Mouse (Mus musculus) adrenal gland, adult 2 months (tissue): Measurements from ENCODE around the gene Strn4. TPM values are rescaled to one million over a fixed set of nuclear protein-coding genes. Genes with fewer than 3 reads are reported as not detected.

Experiments used
- DNase-seq: peaks from one replicate; pipeline ENCODE4 v3.0.0; 2021
- long read RNA-seq: library from polyadenylated mRNA; stranded (forward); transcript quantifications from one replicate; pipeline ENCODE4 v2.0.0, GENCODE M21; 2021
- polyA plus RNA-seq: library from polyadenylated mRNA; depleted of rRNA; stranded (reverse); fragments of >200 nt; gene quantifications from 2 replicates; pipeline ENCODE4 v1.2.3, GENCODE M21; 2012; rRNA removed
- total RNA-seq, 2 experiments: library from RNA; stranded (reverse); gene quantifications; 2 replicates each; pipeline ENCODE4 v1.2.3; 2021

Gene Strn4
- total RNA-seq (10 to 100 TPM; 58.9 to 64.1 TPM), polyA plus RNA-seq (121 and 138 TPM in 2 replicates)
- long read RNA-seq, transcript Strn4-201 (18 exons, 3,535 nt) = minor isoform, 15 of 85 reads
- long read RNA-seq, transcript Strn4-202 (18 exons, 3,082 nt) = major isoform, 58 of 85 reads
- long read RNA-seq, partial matches to known transcripts = 8 of 85 reads
- long read RNA-seq, other reads (novel, unspliced or antisense) = 4 of 85 reads

DNA sequence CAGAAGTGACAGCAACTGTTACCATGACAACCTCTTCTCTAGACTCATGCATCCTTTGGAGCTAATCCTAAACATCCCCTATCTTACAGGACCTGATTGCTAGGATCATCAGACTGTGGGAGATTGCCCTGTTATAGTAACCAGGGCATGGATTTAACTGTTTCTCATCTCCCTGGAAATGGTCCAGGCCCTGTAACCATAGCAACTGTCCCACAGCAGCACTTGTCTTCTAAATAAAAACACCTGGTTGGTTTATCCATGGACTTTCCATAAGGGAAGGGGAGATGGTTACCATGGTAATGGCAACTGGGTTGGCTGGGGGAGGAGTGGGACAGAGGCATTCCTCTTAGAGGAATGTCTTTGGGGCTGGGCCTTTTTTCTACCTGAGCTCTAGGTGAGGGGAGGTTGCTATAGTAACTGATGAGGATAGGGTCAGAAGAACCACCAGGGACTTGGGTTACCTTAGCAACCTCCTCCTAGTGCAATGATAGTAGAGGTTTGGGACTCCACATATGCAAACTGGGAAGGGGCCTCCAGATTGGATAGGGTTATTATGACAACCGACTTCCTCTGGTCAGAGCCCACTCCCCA is at the start of gene Strn4:
TSS of gene Strn4 (plus strand) at position 539 of the 591 bp plus-strand sequence.
- no peak for DNase-seq

DNA sequence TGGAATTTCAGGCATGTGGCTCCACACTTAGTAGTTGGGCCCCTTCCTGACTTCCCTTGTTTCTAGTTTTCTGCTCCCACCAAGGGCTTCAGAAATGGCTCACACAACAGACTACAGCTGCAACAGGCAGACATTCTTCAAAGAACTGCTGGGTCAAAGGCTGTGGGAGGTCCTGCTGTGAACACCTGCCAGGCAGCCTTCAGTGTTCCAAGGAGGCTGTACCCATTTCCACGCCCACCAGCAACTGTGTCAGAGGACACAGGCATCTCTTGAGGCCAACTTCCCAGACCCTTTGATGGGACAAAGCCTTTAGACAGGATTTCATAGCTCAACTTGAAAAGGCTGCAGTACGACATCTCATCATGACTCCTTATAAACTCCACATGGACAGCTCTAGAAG is 49.2 kb upstream of the Strn4 start:
- peak; percentile 38 for DNase-seq

DNA sequence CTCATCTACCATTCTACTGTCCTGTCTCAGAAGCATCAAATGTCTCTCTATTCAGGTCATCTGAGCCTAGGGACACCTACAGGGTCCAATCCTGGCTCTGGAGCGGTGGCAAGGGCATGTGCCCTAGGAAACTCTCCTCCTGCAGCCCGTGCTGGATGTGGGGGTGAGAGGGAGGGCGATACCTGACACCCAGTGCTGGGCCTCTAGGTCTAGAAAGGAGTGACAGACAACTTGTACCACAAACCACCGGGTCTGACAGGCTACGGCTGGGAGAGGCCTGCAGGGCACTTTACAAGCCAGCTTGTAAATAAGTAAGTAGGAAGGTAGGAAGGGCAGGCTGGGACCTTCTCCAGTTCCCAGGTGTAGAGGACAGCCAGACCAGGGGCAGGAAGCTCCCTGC is 39.8 kb upstream of the Strn4 start:
- DNase-seq = no peak

DNA sequence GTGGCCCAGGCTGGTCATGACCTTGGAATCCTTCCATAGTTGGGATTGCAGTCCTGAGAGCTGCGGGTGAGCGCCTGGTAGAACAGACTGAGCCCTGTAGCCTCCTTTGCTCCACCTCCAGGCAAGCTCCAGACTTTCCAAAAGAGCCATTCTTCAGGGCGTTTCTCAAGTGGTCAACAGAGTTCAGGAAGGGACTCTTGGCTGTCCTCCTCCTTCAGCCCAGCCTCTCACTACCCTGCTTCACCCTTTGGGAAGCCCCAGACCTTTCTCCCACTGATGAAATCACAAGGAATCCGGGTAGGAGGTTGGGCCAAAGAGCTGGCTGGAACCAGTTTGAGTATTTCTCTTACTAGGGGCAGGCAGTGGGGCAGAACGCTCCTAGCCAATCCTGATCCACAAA is 35.6 kb upstream of the Strn4 start:
- peak; percentile 62 for DNase-seq

DNA sequence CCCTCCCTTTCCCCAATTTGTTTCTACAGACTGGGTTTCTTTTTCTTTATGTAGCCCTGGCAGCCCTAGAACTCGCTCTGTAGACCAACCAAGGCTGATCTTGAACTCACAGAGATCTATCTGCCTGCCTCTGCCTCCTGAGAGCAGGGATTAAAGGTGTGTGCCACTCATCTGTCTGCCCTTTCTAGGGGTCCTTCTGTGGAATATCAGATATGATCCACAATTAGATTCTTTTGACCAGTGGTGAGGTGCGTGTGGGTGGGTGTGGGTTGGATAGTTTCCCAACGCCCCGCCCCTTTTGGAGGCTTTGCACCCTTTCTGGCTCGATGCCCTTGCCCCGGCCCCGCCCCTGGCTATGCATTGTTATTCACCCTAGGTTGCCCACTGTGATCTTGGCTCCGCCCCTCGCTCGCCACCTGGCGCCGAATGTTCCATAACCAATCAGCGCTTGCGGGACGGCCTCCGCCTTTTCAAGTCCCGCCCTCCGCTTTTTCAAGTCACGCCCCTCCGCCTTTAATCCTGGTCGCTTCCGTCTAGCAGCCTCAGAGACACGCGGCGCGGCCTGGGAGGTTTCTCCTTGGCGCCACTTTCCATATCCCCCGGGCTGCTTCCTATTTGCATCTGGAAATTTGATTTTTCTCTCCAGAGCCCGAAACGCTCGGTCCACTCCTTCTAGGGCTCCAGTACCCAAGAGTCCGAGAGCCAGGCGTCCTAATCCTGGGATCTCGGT is 34.7 kb upstream of the Strn4 start, which contains the start of gene Slc1a5:
TSS of gene Slc1a5 (plus strand) at position 516 of the 730 bp plus-strand sequence.
- peak; percentile 92 for DNase-seq

DNA sequence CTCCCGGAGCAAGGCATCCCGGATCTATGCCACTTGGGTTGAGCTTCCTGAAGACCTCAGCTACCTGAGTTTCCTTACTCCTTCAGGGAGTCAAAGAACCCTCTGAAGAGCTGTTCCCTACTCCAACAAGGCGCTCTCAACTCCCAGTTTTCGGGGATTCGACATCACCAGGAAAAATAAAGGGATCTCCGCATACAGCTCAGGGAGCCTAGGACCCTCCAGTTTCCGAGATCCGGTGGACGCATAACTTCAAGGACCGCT is 34.2 kb upstream of the Strn4 start:
- no peak for DNase-seq

DNA sequence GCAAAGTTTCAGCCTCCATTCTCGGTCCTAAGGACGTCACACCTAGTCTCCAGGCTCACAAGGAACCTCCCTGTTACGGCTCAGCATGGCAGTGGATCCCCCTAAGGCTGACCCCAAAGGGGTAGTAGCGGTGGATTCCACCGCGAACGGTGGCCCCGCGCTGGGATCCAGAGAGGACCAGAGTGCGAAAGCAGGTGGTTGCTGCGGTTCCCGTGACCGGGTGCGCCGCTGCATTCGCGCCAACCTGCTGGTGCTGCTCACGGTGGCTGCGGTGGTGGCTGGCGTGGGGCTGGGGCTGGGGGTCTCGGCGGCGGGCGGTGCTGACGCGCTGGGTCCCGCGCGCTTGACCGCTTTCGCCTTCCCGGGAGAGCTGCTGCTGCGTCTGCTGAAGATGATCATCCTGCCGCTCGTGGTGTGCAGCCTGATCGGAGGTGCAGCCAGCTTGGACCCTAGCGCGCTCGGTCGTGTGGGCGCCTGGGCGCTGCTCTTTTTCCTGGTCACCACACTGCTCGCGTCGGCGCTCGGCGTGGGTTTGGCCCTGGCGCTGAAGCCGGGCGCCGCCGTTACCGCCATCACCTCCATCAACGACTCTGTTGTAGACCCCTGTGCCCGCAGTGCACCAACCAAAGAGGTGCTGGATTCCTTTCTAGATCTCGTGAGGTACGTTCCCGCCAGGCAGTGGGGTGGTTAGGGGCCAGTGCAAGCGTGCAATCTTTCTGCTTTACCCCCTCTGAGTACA is 33.7 kb upstream of the Strn4 start:
- peak; percentile 50 for DNase-seq

DNA sequence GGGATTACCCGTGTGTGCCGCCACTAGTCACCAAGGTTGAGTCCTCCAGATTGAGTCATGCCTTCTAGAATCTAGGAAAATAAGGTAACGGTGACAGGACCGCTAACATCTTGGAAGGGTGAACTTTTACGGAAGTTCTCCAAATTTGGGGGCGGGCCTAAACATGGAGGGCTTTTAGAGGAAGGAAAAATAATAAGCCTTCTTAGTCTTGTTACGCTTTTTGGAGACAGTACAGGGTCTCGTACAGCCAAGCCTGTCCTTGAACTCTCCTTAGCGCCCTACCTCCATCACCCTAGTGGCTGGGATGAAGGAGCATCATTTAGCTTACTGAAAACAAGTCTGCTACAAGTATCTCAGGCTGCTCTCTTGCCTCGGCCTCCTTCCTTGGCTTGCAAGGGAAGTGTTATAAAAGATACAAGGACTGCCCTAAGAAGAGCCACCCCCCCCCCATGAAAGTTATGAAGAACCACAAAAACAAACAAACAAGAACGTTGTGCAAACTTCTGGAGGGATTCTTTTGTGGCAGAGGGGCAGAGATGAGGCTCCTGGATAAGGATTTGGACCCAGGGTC is 33.0 kb upstream of the Strn4 start:
- DNase-seq = no peak

DNA sequence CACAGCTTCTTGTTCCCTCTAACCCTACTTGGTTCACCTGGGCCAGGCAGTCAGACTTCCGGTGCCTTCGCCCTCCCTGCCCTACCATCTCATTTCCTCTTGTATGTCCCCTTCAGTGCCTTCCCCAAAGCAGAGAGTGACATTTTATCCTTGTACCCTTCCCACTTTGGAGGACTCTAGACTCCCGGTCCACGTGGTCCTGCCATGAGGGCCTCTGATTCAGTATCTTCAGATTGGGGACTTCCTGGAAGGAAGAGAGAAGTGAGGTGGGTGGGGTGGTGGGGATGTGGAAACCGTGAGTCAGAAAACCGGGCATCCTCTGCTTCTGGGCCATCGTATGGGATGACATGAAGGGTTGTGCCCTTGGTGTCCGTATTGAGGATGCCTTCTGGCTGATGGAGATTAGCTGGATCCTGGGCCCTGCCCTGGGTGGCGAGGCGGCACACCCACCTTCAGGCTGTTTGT is 32.4 kb upstream of the Strn4 start:
- no peak for DNase-seq

DNA sequence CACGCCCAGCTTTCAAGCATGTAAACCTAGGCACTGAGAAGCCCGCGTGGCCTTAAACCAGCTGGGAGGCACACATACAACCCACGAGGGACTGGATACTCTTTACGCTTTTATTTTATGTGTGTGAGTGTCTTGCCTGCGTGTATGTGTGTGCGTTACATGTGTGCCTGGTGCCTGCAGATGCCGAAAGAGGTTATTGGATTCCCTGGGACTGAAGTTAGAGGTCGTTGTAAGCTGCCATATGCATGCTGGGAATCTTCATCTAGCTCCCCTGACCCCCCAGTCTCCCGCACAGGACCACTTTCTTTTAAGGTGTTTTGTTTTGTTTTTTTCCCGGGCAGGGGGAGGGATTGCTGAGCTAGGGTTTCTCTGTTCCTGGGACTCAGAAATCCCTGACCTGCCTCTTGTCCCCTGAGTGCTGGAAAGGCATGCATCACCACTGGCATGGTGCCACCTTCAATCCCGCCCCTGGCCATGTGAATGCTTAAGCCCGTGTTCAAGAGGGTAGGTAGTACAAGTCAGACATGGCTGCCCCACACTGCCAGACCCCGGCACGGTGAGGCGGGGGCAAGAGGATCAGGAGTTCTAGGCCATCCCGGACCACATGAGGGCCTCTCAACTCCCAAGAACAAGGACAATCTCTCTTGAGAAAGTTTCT is 31.8 kb upstream of the Strn4 start:
- DNase-seq = peak; percentile 81

DNA sequence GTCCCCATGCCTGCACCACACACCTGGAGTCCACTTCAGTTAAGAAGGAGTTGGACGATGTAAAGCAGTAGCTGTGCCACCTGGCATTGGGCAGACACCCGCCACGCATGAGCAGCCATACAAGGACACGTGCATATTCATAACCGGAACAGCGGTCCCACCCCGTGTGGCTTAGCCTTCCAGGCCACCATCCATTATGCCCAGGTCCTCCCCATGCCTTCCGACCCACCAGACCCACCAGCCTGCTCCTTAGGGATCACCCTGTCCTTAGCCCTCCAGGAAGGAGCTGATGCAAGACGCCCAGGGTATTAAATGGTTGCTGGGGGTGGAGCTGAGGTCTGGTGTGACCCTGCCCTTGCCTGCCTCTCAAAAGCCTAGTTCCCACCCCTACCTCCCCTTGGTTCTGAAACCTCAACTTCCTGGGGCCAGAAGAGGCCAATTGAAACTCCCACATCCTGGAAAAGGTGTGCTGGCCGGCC is 31.2 kb upstream of the Strn4 start:
- DNase-seq = peak; percentile 21

DNA sequence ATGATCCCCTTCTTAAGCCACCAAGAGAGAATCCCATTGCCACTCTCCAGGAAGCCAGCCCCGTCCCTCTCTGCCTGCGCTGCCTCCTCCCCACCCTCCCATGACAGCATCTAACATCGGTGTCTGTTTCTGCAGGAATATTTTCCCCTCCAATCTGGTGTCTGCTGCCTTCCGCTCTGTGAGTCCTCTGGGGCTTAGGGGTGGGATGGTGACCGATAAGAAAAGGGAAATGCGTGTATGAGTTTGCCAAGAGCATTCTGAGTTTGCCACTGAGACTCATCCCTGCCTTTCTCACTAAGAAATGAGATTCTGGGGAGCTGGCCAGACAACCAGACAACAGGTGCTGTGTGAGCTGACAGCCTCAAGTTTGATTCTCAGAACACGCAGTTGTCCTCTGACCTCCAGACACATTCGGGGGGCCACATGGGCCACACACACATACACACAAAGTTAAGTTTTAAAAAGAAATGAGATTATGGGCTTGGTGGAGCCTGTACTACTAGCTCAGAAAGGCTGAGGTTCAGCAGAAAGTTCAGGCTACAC is 30.1 kb upstream of the Strn4 start:
- DNase-seq = no peak

DNA sequence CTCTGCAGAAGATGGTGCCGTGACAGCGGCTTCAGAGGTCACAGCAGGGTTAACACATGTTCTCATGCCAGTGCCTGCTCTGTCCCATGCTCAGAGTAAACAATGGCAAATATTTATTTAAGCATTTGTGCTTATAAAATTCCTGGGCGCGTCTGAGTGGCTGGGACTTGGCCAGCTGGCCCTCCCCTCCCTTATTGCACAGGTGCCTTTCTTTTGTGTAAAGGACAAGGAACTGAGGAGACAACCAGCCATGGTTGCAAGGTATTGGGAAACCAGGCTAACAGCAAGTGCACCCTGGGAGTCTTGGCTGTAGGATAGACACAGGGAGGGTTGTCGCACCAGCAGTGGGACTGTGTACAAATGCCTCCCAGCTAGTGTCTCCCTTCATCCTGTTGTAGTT is 23.4 kb upstream of the Strn4 start:
- no peak for DNase-seq

DNA sequence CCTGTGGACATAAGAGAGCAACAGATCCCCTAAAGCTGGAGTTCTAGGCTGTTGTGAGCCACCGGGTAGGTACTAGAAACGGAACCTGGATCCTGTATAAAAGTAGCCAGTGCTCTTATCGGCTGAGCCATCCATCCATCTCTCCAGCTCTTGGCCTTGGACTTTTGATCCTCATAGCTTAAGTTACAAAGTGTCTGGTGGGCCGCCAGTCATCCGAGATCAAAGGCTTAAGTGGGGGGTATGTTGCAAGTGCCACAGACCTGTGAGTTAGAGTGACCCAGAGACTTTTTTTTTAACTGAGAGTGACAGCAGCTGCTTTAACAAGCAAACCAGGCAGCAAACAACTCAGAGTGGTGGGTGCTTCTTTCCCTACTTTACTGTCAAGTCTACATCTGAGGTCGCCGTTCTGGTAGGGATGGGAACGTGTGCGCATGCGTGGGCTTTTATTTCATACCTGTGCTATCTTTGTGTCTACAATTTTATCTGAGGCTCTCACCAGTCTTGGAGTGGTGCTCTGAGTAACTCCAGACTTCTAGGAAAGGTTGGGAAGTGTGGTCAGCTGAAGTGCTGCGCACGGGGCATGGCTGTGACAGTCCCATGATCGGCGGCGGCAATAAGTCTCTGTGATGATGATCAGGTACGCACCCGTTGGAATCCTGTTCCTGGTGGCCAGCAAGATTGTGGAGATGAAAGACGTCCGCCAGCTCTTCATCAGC is 22.5 kb upstream of the Strn4 start:
- DNase-seq = no peak

DNA sequence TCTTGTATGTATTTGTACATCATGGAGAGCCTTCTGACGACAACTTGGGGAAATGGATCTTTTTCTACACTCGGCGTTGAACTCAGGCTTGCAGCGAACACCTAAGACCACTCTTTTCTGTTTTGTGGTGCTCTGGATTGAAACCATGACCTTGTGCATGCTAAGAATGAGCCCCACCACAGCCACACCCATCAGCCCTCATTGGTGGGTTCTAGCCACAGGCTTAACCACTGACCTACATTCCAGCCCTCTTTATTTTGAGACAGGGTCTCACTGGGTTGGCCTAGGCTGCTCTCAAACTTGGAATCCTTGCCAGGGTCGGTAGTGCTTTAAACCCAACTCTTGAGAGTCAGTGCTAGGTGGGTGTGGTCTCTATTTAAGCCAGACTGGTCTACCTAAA is 20.8 kb upstream of the Strn4 start:
- DNase-seq = no peak

DNA sequence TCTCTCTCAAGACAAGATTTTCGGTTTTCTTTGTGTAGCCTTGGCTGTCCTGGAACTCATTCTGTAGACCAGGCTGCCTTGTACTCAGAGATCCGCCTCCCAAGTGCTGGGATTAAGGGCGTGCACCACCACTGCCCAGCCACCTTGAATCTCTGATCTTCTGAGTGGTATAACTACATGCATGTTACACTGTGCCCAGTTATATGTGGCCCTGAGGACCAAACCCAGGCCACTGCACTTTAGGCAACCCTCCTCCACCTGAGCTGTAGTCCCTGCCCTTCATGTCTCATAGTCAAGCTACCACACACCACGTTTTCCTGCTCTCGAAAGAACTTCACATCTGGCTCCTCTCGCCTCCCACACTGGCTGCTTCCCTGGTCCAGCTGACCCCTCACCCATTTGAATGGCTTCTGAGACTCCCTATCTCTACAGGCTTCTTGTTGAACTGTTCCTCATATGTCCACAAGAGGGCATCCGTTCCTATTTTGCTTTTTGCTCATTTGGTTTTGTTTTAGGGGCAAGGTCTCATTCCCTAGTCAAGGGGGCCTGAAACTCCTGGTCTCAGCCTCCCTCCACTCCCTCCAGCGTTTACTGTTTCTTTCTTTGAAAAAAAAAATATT is 11.2 kb upstream of the Strn4 start:
- no peak for DNase-seq

DNA sequence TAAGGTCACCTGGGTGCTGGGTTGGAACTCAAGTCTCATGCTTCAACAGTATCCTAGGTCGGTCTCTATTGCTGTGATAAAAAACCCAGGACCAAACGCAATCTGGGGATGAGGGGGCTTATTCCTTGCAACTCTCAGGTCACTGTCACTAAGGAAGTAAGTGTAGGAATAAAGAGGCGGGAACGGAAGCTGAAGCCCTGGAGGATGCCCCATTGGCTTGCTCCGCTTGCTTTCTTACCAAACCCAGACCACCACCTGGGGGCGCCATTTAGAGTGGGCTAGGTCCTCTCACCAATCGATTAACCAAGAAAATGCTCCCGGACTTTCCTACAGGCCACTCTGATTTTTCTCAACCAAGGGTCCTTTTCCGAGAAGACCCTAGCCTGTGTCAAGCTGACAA is 7.8 kb upstream of the Strn4 start:
- DNase-seq = no peak

DNA sequence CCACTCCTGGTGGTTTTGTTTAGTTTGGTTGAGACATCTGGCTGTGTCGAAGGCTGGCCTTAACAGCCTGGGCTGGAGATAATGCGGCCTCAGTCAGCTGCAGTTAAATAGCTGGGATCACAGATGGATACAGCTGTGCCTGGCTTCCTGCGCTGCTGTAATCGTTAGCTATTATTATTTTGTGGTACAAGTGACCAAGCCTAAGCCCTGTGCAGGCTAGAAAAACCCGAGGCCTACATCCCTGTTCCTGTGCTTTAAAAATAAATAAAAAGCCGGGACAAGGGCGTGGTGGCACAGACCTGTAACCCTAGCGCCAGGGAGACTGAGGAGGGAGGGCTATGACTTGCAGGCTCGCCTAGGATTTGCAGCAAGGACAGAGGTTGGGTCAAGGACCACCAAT is 7.0 kb upstream of the Strn4 start:
- no peak for DNase-seq

DNA sequence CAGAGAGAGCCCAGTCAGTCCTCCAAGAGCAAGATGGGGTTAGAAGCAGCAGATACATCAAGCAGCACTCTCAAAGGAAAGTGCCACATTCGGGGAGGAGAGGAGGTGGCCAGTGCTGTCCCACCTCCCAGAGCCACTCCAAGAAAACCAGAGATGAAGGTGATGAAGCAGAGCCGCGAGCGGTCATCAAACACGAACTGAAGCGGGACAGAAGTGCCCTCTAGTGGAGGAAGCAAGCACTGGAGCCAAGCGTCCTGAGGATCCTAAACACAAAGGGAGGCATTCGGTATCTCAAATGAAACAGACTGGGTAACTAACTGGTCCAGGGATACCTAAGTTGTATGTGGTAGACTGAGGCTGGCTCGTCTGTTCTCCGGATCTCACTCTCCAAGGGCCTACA is 6.0 kb upstream of the Strn4 start:
- peak; percentile 66 for DNase-seq

DNA sequence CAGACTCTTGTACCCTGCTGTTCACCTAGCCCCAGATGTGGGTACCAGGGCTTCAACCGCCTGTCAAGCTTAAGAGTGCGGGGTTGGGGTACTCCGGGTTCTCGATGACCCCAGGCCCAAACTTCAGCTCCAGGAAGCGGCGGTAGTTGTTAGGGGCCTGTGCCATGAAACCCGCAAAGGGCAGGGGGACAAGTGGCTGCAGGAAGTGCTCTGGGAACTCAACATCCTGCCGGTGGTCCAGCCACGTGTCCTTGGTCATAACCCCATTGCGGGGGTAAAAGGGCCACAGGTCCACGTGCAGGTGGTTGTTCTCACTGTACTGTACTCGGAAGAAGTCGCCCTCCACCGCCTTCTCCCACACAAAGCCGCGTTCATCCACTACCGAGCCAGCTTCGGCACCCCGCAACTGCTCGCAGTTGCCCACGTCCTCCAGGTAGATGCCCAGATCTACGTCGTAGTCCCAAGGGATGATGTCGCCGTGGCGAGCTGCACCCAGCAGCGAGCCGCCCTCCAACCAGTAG is 5.2 kb upstream of the Strn4 start:
- DNase-seq = no peak
